Mouse (Mus musculus): ENCODE measurements around the gene Btnl4.

The Btnl4 gene

DNA sequence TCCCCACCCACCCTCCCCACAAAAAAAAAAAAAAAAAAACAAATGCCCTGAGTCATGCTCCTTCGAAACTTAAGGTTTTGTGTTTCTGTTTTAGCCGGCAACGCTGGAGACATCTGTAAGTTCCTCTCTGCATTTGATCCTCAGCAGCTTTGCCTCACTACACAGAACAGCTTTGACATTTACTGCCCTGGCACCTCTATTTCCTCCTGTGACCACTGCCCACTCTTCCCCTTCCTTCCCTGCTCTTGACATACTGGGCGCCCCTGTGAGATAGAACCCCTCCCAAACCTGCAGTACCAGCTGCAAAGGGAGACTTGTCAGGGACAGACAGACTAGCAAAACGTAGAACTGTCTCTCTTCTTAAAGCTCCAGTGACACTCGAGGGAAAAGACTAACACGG, 39.5 kb downstream of the Btnl4 start:
- no peak for DNase-seq (ENCODE audit: low read depth)

DNA sequence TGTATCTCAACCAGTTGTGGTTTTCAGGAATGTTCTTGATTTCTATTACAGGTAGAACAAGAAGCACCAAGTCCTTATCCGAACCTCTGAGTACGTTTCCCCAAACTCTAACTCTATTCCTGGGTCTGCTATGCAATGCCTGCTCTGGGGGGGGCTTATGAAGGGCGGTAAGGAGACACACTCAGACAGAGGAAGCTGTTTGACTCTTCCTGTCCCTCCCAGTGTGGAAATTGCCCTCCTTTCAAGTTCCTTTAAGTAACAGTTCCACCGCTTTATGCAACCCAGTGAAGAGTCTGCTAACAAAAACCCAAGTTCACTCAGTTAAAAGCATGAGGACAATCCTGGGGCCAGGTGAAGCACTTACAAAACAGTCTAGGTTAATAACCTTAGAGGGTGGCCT, 40.0 kb downstream of the Btnl4 start:
- DNase-seq (ENCODE audit: low read depth), result no peak

GRCm38 (mm10) chr17:34427597-34427996, 49.5 kb downstream of the Btnl4 start:
- DNase-seq (ENCODE audit: low read depth), result peak; percentile 39

DNA sequence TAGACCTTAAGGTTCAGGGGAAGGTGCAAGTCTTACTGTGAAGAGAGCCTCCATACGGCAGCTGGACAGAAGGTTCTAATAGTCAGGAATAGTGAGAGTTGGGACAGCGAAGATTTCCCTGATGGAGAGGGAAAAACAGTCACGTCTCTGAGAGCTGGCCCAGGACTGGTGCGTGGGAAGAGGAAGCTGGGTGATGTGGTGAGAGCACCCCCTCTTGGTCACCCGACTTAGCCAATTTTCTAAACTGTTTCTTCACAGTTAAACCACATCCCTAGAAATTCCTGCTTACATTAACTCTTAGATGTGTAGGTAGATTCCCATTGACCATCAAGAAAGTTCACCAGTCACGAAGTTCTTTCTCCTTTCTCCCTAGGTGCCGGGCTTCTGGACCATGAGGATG, 57.1 kb downstream of the Btnl4 start:
- no peak for DNase-seq (ENCODE audit: low read depth)

All from NIH3T3 (cell line).